Mouse (Mus musculus): ENCODE results near the gene Gucy2c.

Gucy2c gene

GRCm38 (mm10) chr6:136668266-136668986, 113.1 kb downstream of the Gucy2c start:
- no peak for DNase-seq (ENCODE audit: low spot score)

GRCm38 (mm10) chr6:136662063-136662462, 119.5 kb downstream of the Gucy2c start:
- DNase-seq (ENCODE audit: low spot score): no peak

- no peak for DNase-seq (ENCODE audit: low spot score)
Observed at GRCm38 (mm10) chr6:136661706-136662016, 119.9 kb downstream of the Gucy2c start, which contains the start of gene Plbd1. Plbd1 (minus strand) TSS chr6:136661928.

- no peak for DNase-seq (ENCODE audit: low spot score)
Observed at GRCm38 (mm10) chr6:136660831-136661705, 120.5 kb downstream of the Gucy2c start.

- DNase-seq (ENCODE audit: low spot score): no peak
Observed at GRCm38 (mm10) chr6:136659226-136659625, 122.3 kb downstream of the Gucy2c start.

GRCm38 (mm10) chr6:136658303-136658702, 123.3 kb downstream of the Gucy2c start:
- no peak for DNase-seq (ENCODE audit: low spot score)

GRCm38 (mm10) chr6:136655786-136656185, 125.8 kb downstream of the Gucy2c start:
- DNase-seq (ENCODE audit: low spot score): no peak

- DNase-seq (ENCODE audit: low spot score): no peak
Observed at GRCm38 (mm10) chr6:136654470-136654869, 127.1 kb downstream of the Gucy2c start.

- no peak for DNase-seq (ENCODE audit: low spot score)
Observed at GRCm38 (mm10) chr6:136653331-136653730, 128.2 kb downstream of the Gucy2c start.

- DNase-seq (ENCODE audit: low spot score): no peak
Observed at GRCm38 (mm10) chr6:136650664-136651063, 130.9 kb downstream of the Gucy2c start.

- no peak for DNase-seq (ENCODE audit: low spot score)
Observed at GRCm38 (mm10) chr6:136647455-136647861, 134.1 kb downstream of the Gucy2c start.

Data from left cerebral cortex, adult 11 months (tissue).